Mouse (Mus musculus) MN1 (cell line): ENCODE results near the gene Myh11.

Experiments used
- DNase-seq: peaks from one replicate; pipeline ENCODE4 v3.0.0-alpha.2; 2016; ENCODE audit warnings: low spot score

Gene Myh11

DNA sequence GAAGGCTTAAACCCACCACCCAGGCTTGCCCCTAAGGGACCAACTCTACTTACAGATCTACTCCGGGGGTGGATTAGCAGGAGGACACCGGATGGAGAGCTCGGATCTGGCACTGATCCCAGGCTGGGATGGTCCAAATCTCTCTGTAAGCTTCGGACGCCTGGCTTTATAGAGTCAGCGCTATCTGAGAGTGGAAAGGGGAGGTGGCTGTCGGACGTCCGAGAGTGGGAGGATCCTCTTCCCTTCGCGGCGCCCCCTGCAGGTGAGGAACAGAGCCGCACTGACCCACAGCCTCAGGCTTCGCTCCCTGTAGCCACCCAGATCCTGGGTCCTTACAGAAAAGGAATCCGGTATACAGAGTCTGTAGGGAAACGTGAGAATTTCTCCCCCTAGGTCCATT, at the start of gene Myh11:
Myh11 (minus strand) TSS at position 150 of the 400 bp plus-strand sequence.
- DNase-seq: peak; percentile 62

GRCm38 (mm10) chr16:14328156-14328555, 37.0 kb upstream of the Myh11 start:
- no peak for DNase-seq

DNA sequence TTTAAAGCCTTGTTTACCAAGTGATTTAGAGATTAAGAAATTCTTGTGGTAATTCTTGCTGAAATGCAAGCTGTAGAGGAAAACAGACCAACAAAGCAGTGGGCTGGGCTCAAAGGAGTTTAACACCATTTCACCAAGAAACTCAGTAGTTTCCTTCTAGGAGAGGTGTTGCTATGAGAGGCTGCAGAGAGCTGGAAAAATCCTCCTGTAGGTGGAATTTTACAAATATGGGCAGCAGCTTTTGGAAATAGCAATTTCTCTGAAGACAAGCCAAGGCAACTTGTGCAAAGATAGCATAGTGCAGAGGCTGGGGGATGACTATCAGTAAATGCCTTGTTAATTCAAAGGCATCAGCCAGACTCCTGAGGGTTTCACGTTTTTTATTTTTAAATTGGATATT, 29.3 kb upstream of the Myh11 start:
- DNase-seq: no peak

GRCm38 (mm10) chr16:14319681-14320080, 28.5 kb upstream of the Myh11 start:
- no peak for DNase-seq

GRCm38 (mm10) chr16:14316884-14317876, 26.0 kb upstream of the Myh11 start, which contains the start of gene Fopnl:
Fopnl (minus strand) TSS chr16:14317405.
- peak; percentile 97 for DNase-seq

- no peak for DNase-seq
Observed at GRCm38 (mm10) chr16:14312914-14313313, 21.7 kb upstream of the Myh11 start.

DNA sequence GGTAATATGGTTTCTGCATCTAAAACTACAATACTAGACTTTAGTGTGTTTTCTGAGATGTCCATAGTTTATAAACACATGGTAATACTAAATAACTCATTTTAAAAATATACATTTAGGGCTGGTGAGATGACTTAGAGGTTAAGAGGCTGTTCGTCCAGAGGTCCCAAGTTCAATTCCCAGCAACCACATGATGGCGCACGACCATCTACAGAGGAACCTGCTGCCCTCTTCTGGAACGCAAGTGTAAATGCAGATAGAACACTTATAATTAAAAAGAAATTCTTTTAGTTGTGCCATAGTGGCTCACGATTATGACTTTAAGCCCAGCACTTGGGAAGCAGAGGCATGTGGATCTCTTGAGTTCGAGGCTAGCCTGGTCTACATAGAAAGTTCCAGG, 20.2 kb upstream of the Myh11 start:
- peak; percentile 31 for DNase-seq

GRCm38 (mm10) chr16:14309833-14310232, 18.7 kb upstream of the Myh11 start:
- DNase-seq: no peak

GRCm38 (mm10) chr16:14308245-14309073, 17.3 kb upstream of the Myh11 start:
- DNase-seq: no peak

DNA sequence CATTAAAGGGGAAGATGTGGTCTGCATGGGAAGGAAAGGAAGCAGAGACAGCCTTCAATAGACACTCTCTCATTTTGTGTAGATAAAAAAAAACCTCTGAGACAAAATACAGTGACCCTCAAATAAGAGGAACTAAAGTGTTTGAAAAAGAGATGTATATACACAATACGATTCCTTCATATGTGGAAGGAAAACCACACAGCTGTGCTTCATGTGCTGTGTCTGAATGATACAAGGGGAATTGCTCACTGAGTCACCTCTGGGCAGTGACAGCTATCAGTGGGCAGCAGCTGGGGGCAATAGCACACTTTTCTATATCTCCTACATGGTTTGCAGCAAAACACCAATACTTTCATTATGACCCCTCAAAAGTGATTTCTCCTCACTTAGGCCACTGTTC, 16.2 kb upstream of the Myh11 start:
- no peak for DNase-seq

GRCm38 (mm10) chr16:14306451-14306850, 15.3 kb upstream of the Myh11 start:
- no peak for DNase-seq

DNA sequence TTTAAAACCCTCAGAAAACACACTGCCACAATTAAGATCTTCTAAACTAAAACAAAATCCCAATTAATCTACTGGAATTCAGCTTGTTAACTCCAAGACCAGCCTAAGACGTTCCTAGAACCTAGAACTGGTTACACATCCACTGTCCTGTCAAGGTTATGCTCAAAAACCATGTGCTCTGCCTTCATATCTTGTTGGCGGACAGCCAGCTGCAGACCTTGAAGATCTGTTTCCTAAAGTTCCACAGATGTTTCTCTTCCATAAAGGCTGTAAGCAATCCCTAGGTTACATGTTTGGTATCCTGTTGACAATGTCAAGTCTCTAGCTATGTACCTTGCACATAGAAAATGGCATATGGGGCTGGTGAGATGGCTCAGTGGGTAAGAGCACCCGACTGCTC, 13.6 kb upstream of the Myh11 start:
- DNase-seq: no peak

DNA sequence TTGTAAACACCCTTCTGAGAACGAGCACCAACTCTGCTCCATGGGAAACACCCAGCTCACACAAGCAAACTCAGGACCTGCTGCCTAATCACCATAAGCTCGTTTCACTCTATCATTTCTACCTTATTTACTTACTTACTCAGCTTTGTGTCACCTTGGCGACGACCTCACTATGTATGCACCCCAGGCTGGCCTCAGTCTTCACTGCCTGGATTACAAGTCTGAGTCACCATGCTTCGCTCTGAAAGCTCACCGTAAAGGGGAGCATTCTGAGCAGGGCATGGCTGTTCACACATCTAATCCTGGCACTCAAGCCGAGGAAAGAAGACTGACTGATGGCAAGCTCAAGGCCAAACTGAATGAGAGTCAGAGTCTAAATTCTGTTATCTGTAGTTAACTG, 12.5 kb upstream of the Myh11 start:
- DNase-seq: no peak

DNA sequence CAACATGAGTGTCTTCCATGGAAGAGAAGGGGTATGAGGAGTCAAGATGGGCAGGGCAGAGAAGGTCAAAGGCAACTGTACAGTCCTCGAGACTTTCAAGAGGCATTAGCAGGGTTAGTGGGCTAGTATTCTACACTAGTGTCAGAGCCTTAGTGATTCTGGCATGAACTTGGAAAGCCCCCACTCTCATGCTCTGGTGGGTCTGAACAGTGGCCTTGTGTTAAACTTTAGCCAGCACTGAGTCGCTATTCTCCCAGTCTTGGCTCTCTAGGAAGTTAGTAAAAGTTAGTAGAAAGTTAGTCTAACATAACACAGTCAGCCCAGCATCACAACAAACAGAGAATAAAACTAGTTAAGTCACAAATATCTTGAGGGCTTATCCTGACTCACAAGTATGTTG, 12.0 kb upstream of the Myh11 start:
- no peak for DNase-seq

- DNase-seq: no peak
Observed at GRCm38 (mm10) chr16:14298461-14298860, 7.3 kb upstream of the Myh11 start.

DNA sequence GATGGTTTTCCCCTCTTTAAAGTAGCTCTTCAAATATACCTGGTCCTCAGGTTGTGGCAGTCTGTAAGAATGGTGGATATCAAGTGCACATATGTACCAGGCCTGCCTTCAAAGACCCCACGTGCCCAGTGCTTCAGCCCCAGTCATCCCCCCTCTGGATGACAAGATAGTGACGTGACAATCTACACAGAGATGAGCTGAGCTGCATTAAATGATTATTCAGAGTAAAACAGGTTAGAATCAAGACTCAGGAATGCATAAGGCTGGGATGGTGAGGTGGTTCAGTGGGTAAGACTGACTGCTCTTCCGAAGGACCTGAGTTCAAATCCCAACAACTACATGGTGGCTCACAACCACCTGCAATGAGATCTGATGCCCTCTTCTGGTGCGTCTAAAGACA, 6.6 kb upstream of the Myh11 start:
- no peak for DNase-seq

DNA sequence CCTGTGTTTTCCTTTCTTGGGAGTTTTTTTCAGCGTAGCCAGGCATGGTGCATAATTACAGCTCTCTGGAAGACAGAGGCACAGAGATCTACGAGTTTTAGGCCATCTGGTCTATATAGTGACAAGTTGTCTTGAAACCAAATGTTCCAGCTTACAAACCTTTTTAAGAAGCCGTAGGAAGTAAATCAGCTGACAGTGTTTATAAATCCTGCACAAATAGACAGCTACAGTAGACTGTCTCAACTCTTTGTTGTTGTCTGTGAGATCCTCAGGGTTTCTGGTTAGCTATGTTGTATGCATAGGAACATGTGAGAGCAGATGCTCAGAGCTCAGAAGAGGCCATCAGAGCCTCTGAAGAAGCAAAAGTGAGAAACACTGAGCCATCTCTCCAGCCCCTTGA, 6.0 kb upstream of the Myh11 start:
- no peak for DNase-seq

GRCm38 (mm10) chr16:14296544-14297124, 5.5 kb upstream of the Myh11 start:
- no peak for DNase-seq

- no peak for DNase-seq
Observed at GRCm38 (mm10) chr16:14295291-14295690, 4.1 kb upstream of the Myh11 start.

DNA sequence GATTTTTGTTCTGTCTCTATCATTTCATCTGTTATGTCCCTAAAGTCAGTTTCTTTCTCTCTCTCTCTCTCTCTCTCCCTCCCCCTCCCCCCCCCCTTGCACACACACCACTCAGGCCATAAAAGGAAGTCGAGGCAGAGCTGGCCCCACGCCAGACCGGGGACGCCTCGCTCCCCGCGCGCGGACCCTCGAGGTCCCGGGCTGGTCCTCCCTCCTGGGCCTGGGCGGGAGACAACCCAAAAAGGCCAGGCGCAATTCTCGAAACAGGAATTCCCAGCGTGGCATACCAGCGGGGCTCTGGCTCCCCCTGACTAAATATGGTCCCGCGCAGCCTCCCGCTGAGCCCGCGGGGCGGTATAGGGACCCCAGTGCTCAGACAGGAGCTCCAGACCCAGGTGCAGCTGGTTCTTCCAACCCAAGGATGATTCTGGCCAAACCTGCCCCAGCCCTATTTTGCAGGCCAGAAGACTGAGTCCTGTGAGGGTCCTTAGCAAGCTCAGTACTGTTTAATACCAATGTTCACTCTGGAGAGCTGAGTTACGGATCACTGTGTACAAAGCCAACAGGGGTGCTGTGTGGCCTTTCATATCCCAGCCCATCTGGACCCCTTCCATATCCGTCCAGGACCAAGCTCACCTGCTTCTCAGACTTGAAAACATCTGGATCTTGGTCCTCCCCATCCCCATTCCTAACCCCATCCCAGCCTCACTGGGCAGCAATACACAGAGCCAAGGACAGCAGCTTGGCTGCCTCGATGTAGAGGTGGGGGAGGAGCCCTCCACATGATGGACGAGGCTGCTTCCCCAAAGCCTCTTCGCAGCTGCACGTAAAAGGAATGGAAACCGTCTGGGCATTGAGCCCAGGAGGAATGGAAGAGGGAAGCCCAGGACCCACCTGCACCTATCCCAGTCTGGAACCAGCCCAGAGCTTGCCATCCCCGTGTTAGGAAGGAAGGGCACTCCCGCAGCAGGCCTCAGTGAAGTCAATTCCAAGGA, 1.3 kb upstream of the Myh11 start:
- no peak for DNase-seq

DNA sequence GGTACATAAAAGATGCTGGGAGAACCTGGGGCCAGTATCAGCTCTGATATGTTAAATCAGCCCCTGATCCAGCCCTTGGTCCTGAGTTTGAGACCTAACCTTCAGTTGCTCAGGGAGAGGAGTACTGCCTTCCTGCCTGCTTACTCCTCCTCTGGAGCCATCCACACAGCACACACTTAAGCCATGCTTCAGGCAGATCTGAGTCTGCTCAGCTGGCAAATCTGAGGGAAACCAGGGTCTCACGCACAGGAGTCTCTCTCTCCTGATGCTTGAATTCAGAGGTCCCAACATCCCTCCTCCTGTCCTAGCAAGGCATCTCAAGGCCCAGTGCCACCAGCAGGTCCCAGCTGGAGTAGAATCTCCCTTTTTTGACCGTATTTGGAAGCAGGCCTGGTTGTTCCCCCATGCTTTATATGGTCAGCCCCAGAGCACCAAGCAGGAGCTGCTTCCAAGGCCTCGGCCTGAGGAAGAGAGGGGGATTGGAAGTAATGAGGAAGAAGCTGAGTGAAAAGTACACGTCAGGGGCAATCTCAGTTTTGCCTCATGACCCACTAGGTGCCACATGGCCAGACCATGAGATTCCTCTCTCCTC, 18.7 kb downstream of the Myh11 start:
- DNase-seq: no peak
